Mouse (Mus musculus) erythroblast, embryonic 14.5 days (primary cell): ENCODE measurements around the gene Tmem60. TPM values are rescaled to one million over a fixed set of nuclear protein-coding genes. Genes with fewer than 3 reads are reported as not detected.

ENCODE experiments used
- H3K27me3 ChIP-seq: 2 replicates; pipeline ENCODE4 v1.6.1; 2012; ENCODE audit warnings: inconsistent platforms; ENCODE audit not compliant: control insufficient read depth
- H3K36me3 ChIP-seq: 2 replicates; pipeline ENCODE4 v1.6.1; 2012; ENCODE audit warnings: mild to moderate bottlenecking, inconsistent platforms; ENCODE audit not compliant: control insufficient read depth
- H3K4me1 ChIP-seq: 2 replicates; pipeline ENCODE4 v1.6.1; 2012; ENCODE audit warnings: inconsistent platforms; ENCODE audit not compliant: control insufficient read depth
- H3K4me3 ChIP-seq: replicated peaks from 2 replicates; pipeline ENCODE3; 2012; ENCODE audit warnings: moderate library complexity, mild to moderate bottlenecking, inconsistent platforms
- H3K9me3 ChIP-seq: 2 replicates; pipeline ENCODE4 v1.6.1; 2012; ENCODE audit warnings: low read length, inconsistent platforms, mixed read lengths; ENCODE audit not compliant: control insufficient read depth
- GATA1 ChIP-seq: IDR thresholded peaks from 2 replicates; pipeline ENCODE4 v1.6.1; 2012; ENCODE audit warnings: low read length, inconsistent platforms, mixed read lengths
- TAL1 ChIP-seq: IDR thresholded peaks from 3 replicates; pipeline ENCODE4 v1.6.1; 2012; ENCODE audit warnings: low read length, inconsistent platforms, mixed read lengths
- polyA plus RNA-seq: library from polyadenylated mRNA; stranded (reverse); fragments of >175 nt; gene quantifications from 2 replicates; pipeline ENCODE4 v1.2.3, GENCODE M21; 2012

Tmem60 gene
- polyA plus RNA-seq, 1 experiment, result 1.2 TPM

GRCm38 (mm10) chr5:20861901-20862300 lies 20.1 kb upstream of the Tmem60 start:
- H3K4me1 ChIP-seq, result no peaks in the 10 kb centered on the region; the same call in 1 of the 2 replicates
- no peaks in the 10 kb centered on the region for H3K27me3 ChIP-seq
- H3K4me3 ChIP-seq, result no peak overlapping the region
- H3K9me3 ChIP-seq, result no peaks in the 10 kb centered on the region
- no peak for TF ChIP-seq GATA1
- TF ChIP-seq TAL1, result no peak
- peaks cover 9% of the 10 kb centered on the region for H3K36me3 ChIP-seq

DNA sequence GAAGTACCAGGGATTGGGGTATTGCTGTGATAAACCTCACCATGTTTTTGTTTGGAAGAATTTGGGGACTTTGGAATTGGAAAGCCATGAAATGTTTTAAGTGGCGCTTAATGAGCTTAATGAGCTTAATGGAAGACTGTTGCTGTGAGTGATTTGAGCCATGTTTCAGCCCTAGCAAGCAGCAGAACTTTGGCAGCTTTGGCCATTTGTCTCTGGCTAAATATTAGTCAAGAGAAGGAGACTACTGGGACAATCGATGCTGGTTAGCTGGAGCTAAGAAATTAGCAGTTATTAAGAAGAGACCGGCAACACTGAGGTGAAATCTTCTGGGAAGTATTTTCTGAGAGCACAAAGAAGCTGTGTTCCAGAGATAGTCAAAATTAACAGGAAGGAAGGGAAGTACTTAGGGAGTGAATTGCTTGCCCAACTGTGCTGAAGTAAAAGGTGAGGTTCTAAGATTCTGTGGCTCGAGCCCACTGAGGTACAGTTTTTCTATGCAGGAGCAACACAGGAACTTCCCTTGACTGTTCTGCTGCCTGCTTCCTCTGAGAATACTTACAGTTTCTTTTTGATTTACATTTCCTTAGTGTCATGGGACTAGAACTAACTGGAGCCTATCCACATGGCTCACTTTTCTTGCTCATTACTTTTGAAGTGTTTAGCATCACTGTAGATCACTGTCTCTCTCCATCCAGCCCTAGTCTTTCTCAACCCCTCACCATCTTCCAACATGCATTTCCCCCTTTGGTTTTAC lies 17.6 kb upstream of the Tmem60 start:
- no peak for TF ChIP-seq TAL1
- no peak for TF ChIP-seq GATA1
- Histone ChIP-seq H3K4me3 (no peak overlapping the region), H3K36me3 (peaks cover 4% of the 10 kb centered on the region), H3K27me3 (no peaks in the 10 kb centered on the region), H3K4me1 (no peaks in the 10 kb centered on the region; the same call in 1 of the 2 replicates), H3K9me3 (no peaks in the 10 kb centered on the region)

- no peak overlapping the region for H3K4me3 ChIP-seq
- no peaks in the 10 kb centered on the region for H3K9me3 ChIP-seq
- TF ChIP-seq TAL1, result no peak
- TF ChIP-seq GATA1, result no peak
- H3K36me3 ChIP-seq, result peaks cover 4% of the 10 kb centered on the region
- H3K27me3 ChIP-seq, result no peaks in the 10 kb centered on the region
- peaks cover 3% of the 10 kb centered on the region; the same call in 1 of the 2 replicates for H3K4me1 ChIP-seq
Observed at GRCm38 (mm10) chr5:20865193-20865755, 16.7 kb upstream of the Tmem60 start.

- Histone ChIP-seq H3K9me3 (no peaks in the 10 kb centered on the region), H3K27me3 (no peaks in the 10 kb centered on the region), H3K4me3 (no peak overlapping the region), H3K4me1 (peaks cover 23% of the 10 kb centered on the region), H3K36me3 (peaks cover 2% of the 10 kb centered on the region; the same call in 1 of the 2 replicates)
- TF ChIP-seq TAL1, result no peak
- TF ChIP-seq GATA1, result no peak
Observed at GRCm38 (mm10) chr5:20873146-20873545, 8.8 kb upstream of the Tmem60 start.

GRCm38 (mm10) chr5:20876934-20877426 lies 5.0 kb upstream of the Tmem60 start:
- Histone ChIP-seq H3K36me3 (peaks cover 2% of the 10 kb centered on the region; the same call in 1 of the 2 replicates), H3K4me3 (no peak overlapping the region), H3K27me3 (no peaks in the 10 kb centered on the region), H3K4me1 (peaks cover 44% of the 10 kb centered on the region), H3K9me3 (no peaks in the 10 kb centered on the region)
- TF ChIP-seq GATA1 (no peak), TAL1 (no peak)

GRCm38 (mm10) chr5:20880386-20880785 lies 1.6 kb upstream of the Tmem60 start:
- TF ChIP-seq TAL1 (no peak), GATA1 (no peak)
- H3K9me3 ChIP-seq, result no peaks in the 10 kb centered on the region
- peaks cover 54% of the 10 kb centered on the region for H3K4me1 ChIP-seq
- H3K4me3 ChIP-seq, result peak overlapping the region; percentile 87
- peaks cover 14% of the 10 kb centered on the region for H3K36me3 ChIP-seq
- no peaks in the 10 kb centered on the region for H3K27me3 ChIP-seq

- no peaks in the 10 kb centered on the region for H3K27me3 ChIP-seq
- peaks cover 54% of the 10 kb centered on the region for H3K4me1 ChIP-seq
- H3K9me3 ChIP-seq, result no peaks in the 10 kb centered on the region
- H3K36me3 ChIP-seq, result peaks cover 19% of the 10 kb centered on the region
- H3K4me3 ChIP-seq, result peak overlapping the region; percentile 87
- TF ChIP-seq GATA1 (no peak), TAL1 (no peak)
Observed at GRCm38 (mm10) chr5:20880797-20881775, 905 bp upstream of the Tmem60 start.

- TF ChIP-seq GATA1 (no peak), TAL1 (no peak)
- Histone ChIP-seq H3K4me1 (peaks cover 49% of the 10 kb centered on the region), H3K36me3 (peaks cover 45% of the 10 kb centered on the region), H3K4me3 (peak overlapping the region; percentile 87), H3K27me3 (no peaks in the 10 kb centered on the region), H3K9me3 (no peaks in the 10 kb centered on the region)
Observed at GRCm38 (mm10) chr5:20884036-20884620, 2.1 kb downstream of the Tmem60 start.
